Mouse (Mus musculus): ENCODE results near the gene Rrm1.

- no peak for TF ChIP-seq CTCF (IDR thresholded peaks at IDR 0.05; ENCODE audit: low read depth)
- no peak for TF ChIP-seq EP300 (IDR thresholded peaks at IDR 0.05; ENCODE audit: low read depth)
Observed at GRCm38 (mm10) chr7:102415841-102416240, 25.7 kb upstream of the Rrm1 start.

Measured in heart, postnatal 0 days (tissue).